Mouse (Mus musculus): ENCODE measurements around the gene Atg4b.
A peak's percentile ranks its signal among the peaks of the same experiment; 100 is the strongest.
"Not testable (repeated sequence)": the region's sequence is repeated elsewhere in the genome, so short reads cannot be mapped to it uniquely, and the experiment has no call there.

Gene Atg4b

GRCm38 (mm10) chr1:93756154-93756553, 4.9 kb downstream of the Atg4b start:
- DNase-seq (ENCODE audit: low spot score), result no peak

- DNase-seq (ENCODE audit: low spot score), result no peak
Observed at GRCm38 (mm10) chr1:93760076-93760475, 8.8 kb downstream of the Atg4b start.

GRCm38 (mm10) chr1:93763531-93763930, 12.2 kb downstream of the Atg4b start:
- not testable (repeated sequence) for DNase-seq (ENCODE audit: low spot score)

DNA sequence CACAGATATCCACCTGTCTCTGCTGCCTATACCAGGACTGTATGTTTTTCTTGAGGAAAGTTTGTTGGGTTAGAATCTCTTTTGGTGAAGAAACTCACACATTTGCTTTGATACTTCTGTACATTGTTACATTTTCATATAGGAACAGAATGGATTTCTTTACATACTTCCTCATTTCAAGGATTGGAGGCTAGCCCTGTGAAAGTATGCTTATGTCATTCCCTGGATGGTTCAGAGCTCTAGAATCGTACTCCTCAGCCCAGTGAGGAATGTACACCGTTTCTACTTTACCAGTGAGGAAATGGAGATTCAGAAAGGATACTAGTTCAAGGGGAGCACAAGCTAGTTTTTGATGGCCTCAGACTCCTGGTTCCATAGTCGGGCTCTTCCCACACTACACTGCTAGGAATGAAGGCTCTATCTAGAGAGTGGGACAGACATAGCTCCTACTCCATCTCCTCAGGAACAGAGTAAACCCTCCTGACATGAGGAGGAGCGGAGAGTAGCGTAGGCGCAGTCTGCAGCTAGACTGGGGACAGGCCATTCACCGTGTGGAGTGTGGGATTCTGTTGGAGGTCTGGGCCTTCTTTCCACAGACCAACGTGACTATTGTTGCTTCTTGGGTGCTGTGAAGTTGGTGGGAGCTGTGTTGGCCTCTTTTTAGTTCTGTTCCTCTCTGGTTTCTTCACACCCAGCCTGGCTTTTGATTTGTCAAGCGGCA, 13.7 kb downstream of the Atg4b start:
- DNase-seq (ENCODE audit: low spot score), result no peak

GRCm38 (mm10) chr1:93767600-93767999, 16.3 kb downstream of the Atg4b start:
- no peak for DNase-seq (ENCODE audit: low spot score)

DNA sequence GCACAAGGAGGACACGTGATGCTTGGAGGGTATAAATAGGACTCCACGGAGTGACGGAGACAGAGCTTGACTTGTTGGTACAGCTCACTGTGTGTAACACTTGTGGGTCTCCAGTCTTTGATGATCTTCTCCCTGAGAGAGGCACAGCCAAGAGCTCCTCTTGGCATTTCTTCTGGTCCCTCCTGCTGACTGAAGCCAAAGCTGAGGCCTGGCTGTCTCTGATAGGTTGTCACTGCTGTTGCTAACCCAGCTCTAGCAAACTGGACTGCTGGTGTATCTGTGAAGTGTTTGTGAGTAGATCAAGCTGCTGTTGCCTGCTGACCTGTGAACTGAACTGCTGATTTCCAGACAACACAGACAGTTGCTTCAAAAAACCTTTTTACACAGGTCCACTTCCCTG, 18.6 kb downstream of the Atg4b start:
- no peak for DNase-seq (ENCODE audit: low spot score)

DNA sequence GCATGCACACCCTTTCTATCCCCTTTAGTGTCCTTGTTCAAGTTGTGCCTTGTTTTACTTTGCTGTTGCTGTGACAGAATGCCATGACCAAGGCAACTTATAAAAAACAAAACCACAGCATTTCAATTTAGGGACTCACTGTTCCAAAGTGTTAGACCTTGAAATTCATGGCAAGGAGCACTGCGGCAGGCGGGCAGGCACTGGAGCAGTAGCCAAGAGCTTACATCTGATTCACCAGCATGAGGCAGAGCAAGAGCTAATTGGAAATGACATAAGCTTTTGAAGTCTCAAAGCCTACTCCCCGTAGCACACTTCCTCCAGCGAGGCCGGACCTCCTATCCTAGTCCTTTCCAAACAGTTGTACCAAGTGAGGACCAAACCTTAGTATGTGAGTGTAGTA, 25.4 kb downstream of the Atg4b start:
- DNase-seq (ENCODE audit: low spot score), result no peak

DNA sequence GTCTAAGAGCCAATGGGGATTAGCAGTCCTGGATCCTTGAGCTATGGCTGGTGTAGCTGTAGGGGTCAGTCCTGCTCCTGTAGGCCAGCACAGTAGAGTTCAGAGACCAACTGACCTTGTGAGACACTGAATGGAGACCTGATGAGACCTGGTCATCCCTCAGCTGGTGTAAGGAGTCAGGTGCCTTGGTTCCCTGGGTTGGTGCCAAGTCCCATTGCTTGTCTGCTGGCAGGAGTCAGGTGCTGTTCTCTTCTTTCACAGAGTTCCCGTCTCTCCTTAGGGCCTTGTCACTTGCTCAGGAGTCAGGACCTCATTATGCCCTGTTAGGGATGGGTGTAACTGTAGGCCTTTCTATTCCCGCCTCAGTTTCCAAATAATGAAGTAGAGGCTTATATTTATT, 35.6 kb downstream of the Atg4b start:
- DNase-seq (ENCODE audit: low spot score), result no peak

GRCm38 (mm10) chr1:93794526-93794925, 43.2 kb downstream of the Atg4b start:
- DNase-seq (ENCODE audit: low spot score), result no peak

GRCm38 (mm10) chr1:93795886-93796285, 44.6 kb downstream of the Atg4b start:
- DNase-seq (ENCODE audit: low spot score), result no peak

DNA sequence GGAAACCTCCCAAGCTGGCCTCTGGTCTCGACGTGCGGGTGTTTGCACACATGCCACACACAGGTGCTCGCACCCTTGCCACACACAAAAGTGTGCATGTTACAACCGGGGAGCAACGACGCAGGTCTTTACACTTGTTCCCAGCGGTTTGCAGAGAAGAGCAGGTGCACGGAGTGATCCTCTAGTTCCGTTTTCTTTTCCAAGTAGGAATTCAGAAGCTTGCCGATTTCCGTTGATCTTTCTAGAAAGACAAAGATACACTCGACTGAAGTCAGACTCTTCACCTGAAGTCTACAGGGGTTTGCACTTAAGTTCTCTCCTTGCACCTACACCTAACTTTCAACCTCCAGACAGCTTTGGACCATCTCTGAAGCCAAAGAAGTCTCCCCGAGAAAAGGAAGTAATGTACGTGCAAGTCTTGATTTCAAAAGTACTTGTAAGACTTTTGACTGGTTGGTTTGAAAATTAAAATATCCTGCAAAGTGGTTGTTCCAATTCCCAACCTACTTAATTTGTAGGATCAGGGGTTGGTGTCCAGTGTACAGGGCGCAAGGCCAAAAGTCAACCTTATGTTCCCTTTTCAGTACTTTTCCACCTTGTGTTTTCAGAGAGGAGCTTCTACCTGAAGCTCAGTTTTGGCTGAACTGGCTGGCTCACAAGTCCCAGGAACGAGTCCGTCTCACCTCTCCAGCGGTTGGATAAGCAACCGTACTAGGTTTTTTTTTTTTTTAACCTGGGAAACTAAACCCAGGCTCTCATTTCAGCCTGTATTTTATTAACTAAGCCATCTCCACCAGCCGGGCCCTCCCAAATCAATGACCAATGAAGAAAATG, 49.6 kb downstream of the Atg4b start:
- no peak for DNase-seq (ENCODE audit: low spot score)

DNA sequence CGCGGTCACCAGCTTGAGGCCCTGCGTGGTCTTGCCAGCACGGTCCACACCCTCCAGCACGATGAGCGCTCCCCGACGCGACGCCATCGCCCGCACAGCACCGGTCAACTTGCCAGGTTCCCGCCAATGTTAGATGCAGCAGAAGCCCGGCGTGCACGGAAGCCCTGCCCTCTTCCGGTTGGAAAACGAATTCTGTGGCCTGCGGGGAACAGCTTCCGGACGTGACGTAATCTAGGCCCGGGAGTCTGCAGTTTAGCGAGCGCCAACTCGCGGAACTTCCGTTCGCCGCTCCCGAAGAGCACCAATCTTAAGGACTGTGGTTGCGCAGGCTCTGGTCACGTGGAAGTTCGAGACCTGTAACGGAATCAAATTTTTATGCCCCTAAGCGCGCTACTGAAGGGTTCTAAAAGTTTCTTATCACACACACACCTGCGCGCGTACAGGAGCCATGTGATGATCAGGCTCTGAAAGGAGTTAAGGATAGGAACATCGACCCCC, 50.5 kb downstream of the Atg4b start, which contains the start of gene Dtymk:
Dtymk (minus strand) TSS at position 194 of the 498 bp plus-strand sequence.
- DNase-seq (ENCODE audit: low spot score), result peak; percentile 68

- no peak for DNase-seq (ENCODE audit: low spot score)
Observed at GRCm38 (mm10) chr1:93802771-93803170, 51.5 kb downstream of the Atg4b start.

DNA sequence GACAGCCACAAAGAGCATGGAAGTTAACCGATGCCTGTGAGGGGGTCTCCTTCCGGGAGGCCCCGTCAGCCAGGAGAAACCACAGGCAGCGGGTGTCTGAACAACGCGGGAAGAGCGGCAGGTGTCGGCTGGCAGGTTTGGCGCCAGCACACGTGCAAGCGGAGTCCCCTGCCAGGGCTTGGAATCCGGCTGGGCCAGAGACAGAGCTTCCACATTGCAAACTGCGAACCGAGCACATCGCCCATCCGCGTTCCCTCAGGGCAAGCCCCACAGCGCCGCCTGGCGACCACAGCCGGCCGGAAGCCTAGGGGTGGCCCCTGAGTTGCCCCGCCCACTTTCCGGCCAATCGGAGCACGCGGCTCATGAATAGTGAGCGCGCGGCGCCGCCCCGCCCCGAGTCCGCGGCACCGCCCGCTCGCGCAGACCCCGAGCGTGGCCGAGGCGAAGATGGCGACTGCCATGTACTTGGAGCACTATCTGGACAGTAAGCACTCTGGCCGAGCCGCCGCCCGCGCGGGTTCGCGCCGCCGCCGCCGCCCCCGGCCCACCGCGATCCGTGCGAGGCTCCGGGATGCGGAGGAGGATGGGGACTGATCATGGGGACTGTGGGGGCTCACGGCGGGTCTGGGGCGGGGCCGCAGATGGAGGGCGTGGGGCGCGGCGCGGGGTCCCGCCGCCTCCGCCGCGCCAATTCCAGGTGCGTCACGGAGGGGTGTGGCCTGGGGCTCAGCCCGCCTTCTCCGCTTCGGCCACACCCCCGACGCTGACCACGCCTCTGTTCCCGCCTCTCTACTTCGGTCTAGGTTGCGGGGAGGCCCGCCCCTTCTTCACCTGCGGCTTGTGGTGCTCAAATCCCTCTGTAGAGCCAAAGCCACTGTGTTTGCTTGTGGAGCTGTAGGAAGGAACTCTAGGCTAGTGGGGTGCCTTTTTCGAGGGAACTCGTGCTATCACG, 52.5 kb downstream of the Atg4b start, which contains the start of gene Ing5:
Ing5 (plus strand) TSS at position 410 of the 952 bp plus-strand sequence.
- peak; percentile 99 for DNase-seq (ENCODE audit: low spot score)

- DNase-seq (ENCODE audit: low spot score), result no peak
Observed at GRCm38 (mm10) chr1:93804818-93805217, 53.5 kb downstream of the Atg4b start.

- DNase-seq (ENCODE audit: low spot score), result no peak
Observed at GRCm38 (mm10) chr1:93805221-93805951, 54.1 kb downstream of the Atg4b start.

- no peak for DNase-seq (ENCODE audit: low spot score)
Observed at GRCm38 (mm10) chr1:93808871-93809270, 57.6 kb downstream of the Atg4b start.

DNA sequence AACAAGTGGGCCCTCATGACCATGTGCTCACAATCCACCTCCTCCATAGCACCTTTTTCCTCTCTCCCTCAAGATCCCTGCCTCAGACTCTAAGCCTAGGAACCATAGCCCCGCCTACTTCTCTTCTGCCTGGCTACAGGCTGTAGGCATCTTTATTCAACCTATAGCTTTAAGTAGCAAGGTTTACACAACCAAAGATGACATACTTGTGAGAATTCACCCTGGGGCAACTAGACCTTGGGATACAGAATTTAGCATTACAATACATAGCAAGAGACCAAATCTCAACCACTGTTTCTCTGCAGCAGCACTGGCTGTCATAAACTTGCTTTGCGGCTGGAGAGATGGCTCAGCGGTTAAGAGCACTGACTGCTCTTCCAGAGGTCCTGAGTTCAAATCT, 58.7 kb downstream of the Atg4b start:
- no peak for DNase-seq (ENCODE audit: low spot score)

DNA sequence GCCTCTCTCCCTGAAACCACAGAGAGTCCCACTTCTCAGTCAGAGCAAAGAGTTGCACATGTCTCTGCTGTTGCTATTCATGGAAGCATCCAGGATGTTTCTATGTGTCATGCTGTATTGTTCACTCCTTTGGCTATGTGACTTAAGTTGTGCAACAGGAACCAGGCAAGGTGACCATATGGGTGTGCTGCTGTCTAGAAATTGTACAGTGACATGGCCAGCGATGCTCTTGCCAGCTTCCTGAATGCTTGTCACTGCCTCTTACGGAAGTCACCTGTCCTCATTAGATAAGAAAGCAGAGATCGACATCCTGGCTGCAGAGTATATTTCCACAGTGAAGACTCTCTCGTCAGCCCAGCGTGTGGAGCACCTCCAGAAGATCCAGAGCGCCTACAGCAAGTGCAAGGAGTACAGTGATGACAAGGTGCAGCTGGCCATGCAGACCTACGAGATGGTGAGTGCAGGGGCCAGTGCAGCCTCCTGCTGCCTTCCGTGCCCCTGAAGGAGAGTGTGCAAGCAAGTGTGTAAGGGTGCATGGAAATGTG, 60.3 kb downstream of the Atg4b start:
- DNase-seq (ENCODE audit: low spot score), result no peak

DNA sequence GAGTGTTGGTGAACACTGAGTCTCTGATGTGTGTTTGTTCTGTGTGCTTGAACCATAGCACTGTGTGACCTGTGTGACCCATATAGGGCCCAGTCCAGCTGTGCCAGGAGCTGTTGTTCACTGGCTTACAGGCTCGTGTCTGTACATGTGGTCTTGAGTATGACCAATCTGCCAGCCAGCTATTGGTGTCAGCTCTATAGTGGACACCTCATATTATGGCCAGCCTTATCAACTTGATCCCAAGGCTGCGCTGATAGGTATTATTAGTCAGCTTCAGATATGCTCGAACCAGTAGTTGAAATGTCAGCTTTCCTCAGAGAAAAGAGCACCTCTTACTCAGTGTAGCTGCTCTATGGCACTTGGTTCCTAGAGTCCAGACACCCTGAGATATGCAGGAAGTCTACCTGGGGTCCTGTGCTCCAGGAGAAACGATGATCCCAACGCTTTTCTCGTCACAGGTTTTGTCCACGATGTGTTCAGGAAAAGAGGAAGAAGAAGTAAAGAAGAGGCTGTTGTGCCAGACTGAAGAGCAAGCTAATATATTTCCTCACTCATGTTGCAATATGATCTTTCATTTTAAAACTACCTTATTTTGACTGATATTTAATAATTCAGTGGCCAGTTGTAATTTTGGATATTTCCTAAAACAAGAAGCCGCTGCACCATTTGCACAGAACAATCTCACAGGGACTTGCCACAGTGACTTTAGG, 66.7 kb downstream of the Atg4b start:
- DNase-seq (ENCODE audit: low spot score), result no peak

All from layer of hippocampus, adult 9-10 months (tissue).